In genomic region chr4:109106034-109106433, GRCm38 (mm10) we compare ENCODE assay signal across 11 mouse cellular contexts.
DNase-seq lines count a peak whose midpoint lies in the region; ATAC-seq and TF ChIP-seq lines count a peak whose summit lies in the region.
"Had no signal": no experiment of that assay in that cellular context is flagged by ENCODE, and none has a peak within 500 bp of the region (broad histone marks: within the 10 kb centered on the region; RNA-seq: fewer than 3 reads in every experiment).

No protein-coding gene starts in this region.

- peaks cover 39% of the 10 kb centered on the region for H3K79me3 ChIP-seq in C2C12 (ENCODE audit: low read depth)

- no peak overlapping the region for H3K4me2 ChIP-seq in forebrain, embryonic 13.5 days
- H3K4me2 ChIP-seq in heart, postnatal 0 days (ENCODE audit: low read depth, low read length) = no peak overlapping the region

- no peaks in the 10 kb centered on the region for H3K9me3 ChIP-seq in forebrain, embryonic 13.5 days (replicated peaks)
- H3K9me3 ChIP-seq in forebrain, embryonic 10.5 days = no peaks in the 10 kb centered on the region
- H3K9me3 ChIP-seq in heart, postnatal 0 days (replicated peaks; ENCODE audit: control insufficient read depth, low read length) = no peaks in the 10 kb centered on the region
- H3K9me3 ChIP-seq: midbrain, embryonic 10.5 days had no signal

- no peak overlapping the region for H3K27ac ChIP-seq in forebrain, embryonic 13.5 days
- no peak overlapping the region for H3K27ac ChIP-seq in forebrain, embryonic 10.5 days
- H3K27ac ChIP-seq in heart, postnatal 0 days (ENCODE audit: low read depth) = peak overlapping the region; percentile 43; the same call in 1 of the 2 replicates
- H3K27ac ChIP-seq: liver, embryonic 14.5 days; midbrain, embryonic 10.5 days had no signal

- H3ac ChIP-seq in C2C12 (ENCODE audit: control insufficient read depth, insufficient read length, low read depth) = no peak overlapping the region

- H3K9ac ChIP-seq in forebrain, embryonic 13.5 days = no peak overlapping the region
- H3K9ac ChIP-seq in heart, postnatal 0 days (replicated peaks; ENCODE audit: low read depth, low read length) = no peak overlapping the region
- H3K9ac ChIP-seq: liver, embryonic 14.5 days had no signal

- no peak overlapping the region for H3K4me3 ChIP-seq in forebrain, embryonic 13.5 days
- H3K4me3 ChIP-seq in forebrain, embryonic 10.5 days = no peak overlapping the region
- no peak overlapping the region for H3K4me3 ChIP-seq in C2C12 (ENCODE audit: insufficient read depth, poor library complexity, severe bottlenecking)
- no peak overlapping the region for H3K4me3 ChIP-seq in heart, postnatal 0 days (ENCODE audit: low read depth, low read length)
- H3K4me3 ChIP-seq: midbrain, embryonic 10.5 days had no signal

- peaks cover 82% of the 10 kb centered on the region for H3K79me2 ChIP-seq in C2C12 (ENCODE audit: control insufficient read depth, insufficient read depth)

- H3K4me1 ChIP-seq in forebrain, embryonic 13.5 days = 0 out of 2 replicates have a peak, but pooled peaks cover 5% of the 10 kb centered on the region
- H3K4me1 ChIP-seq in forebrain, embryonic 10.5 days = no peaks in the 10 kb centered on the region
- peaks cover 11% of the 10 kb centered on the region; the same call in 1 of the 2 replicates for H3K4me1 ChIP-seq in heart, postnatal 0 days (ENCODE audit: control insufficient read depth, insufficient read depth)
- H3K4me1 ChIP-seq: midbrain, embryonic 10.5 days had no signal

- DNase-seq in forebrain, embryonic 10.5 days (ENCODE audit: extremely low spot score, low spot score) = no peak
- peak; percentile 14 to 69 for DNase-seq in kidney, postnatal 25 days
- no peak for DNase-seq in kidney, adult 8-10 months
- no peak for DNase-seq in heart, postnatal 0 days (ENCODE audit: low spot score)
- DNase-seq in layer of hippocampus, adult 11-12 months (ENCODE audit: low spot score) = no peak
- DNase-seq in spleen, adult 12 weeks (ENCODE audit: low spot score) = no peak

- no peaks in the 10 kb centered on the region for H3K27me3 ChIP-seq in forebrain, embryonic 13.5 days
- no peaks in the 10 kb centered on the region for H3K27me3 ChIP-seq in forebrain, embryonic 10.5 days (ENCODE audit: poor library complexity, severe bottlenecking)
- H3K27me3 ChIP-seq in C2C12 (ENCODE audit: control insufficient read depth, insufficient read depth, insufficient read length) = no peaks in the 10 kb centered on the region
- H3K27me3 ChIP-seq in heart, postnatal 0 days (ENCODE audit: control insufficient read depth, insufficient read depth, low read length) = no peaks in the 10 kb centered on the region

- TF ChIP-seq EP300 in heart, postnatal 0 days (IDR thresholded peaks at IDR 0.05; ENCODE audit: low read depth) = no peak

- TF ChIP-seq CTCF in C2C12 (IDR thresholded peaks at IDR 0.05; ENCODE audit: control insufficient read depth, insufficient read depth, insufficient read length) = no peak
- no peak for TF ChIP-seq CTCF in heart, postnatal 0 days (IDR thresholded peaks at IDR 0.05; ENCODE audit: low read depth)

- WGBS in forebrain, embryonic 13.5 days = 87% methylated on average over 3 of the region's 3 CpGs
- 87% methylated on average over 3 of the region's 3 CpGs for WGBS in forebrain, embryonic 10.5 days
- WGBS in heart, postnatal 0 days = 28% methylated on average over 3 of the region's 3 CpGs

- H3K36me3 ChIP-seq in forebrain, embryonic 13.5 days (ENCODE audit: poor library complexity, severe bottlenecking) = peaks cover 6% of the 10 kb centered on the region
- peaks cover 6% of the 10 kb centered on the region for H3K36me3 ChIP-seq in forebrain, embryonic 10.5 days (replicated peaks)
- peaks cover 6% of the 10 kb centered on the region for H3K36me3 ChIP-seq in C2C12 (ENCODE audit: control insufficient read depth, insufficient read depth)
- H3K36me3 ChIP-seq in heart, postnatal 0 days (replicated peaks; ENCODE audit: control insufficient read depth, insufficient read depth, low read length) = peaks cover 9% of the 10 kb centered on the region

- peak; percentile 51; the same call in 1 of the 2 replicates for ATAC-seq in forebrain, embryonic 13.5 days
- 0 out of 2 replicates have a peak, but pooled peaks have one; percentile 51 for ATAC-seq in heart, postnatal 0 days (ENCODE audit: insufficient read depth, low read depth)
- ATAC-seq: intestine, embryonic 16.5 days had no signal

TF ChIP-seq in C2C12, 6 proteins besides CTCF, POLR2A, EP300 and RAD21:
- TF ChIP-seq MYOD1 (IDR thresholded peaks at IDR 0.05; ENCODE audit: control insufficient read depth, insufficient read length, low read depth) (peak; percentile 49), USF1 (IDR thresholded peaks at IDR 0.05; ENCODE audit: low read depth) (no peak)

Comparison
In these comparisons a context has a peak if more than half of its experiments do, and no peak if none do; other contexts are left out.
1. DNase-seq: peak in kidney, postnatal 25 days (2 of 2); none in forebrain, embryonic 10.5 days (single experiment), kidney, adult 8-10 months (0 of 2), heart, postnatal 0 days (single experiment), layer of hippocampus, adult 11-12 months (single experiment) and spleen, adult 12 weeks (single experiment).